Mouse (Mus musculus) stomach, embryonic 15.5 days (tissue): ENCODE results near the gene Vsx2. TPM values are rescaled to one million over a fixed set of nuclear protein-coding genes. Genes with fewer than 3 reads are reported as not detected.

Experiments
- ATAC-seq: fragments of 200-750 bp; cut with Nextera tagmentation; 2 replicates; pipeline ENCODE4 v1.8.0; 2017; ENCODE audit warnings: low read depth, moderate number of reproducible peaks, moderate TSS enrichment; ENCODE audit not compliant: insufficient read depth, low FRiP score
- H3K27ac ChIP-seq: fragments of 300-500 bp; sonication (generic); 2 replicates; pipeline ENCODE4 v1.5.1; 2015; ENCODE audit warnings: mild to moderate bottlenecking, inconsistent platforms
- H3K27me3 ChIP-seq: fragments of 300-500 bp; sonication (generic); replicated peaks from 2 replicates; pipeline ENCODE4 v1.6.1; 2015; ENCODE audit warnings: inconsistent platforms
- H3K36me3 ChIP-seq: fragments of 300-500 bp; sonication (generic); 2 replicates; pipeline ENCODE4 v1.6.1; 2015; ENCODE audit warnings: inconsistent platforms
- H3K4me1 ChIP-seq: fragments of 300-500 bp; sonication (generic); 2 replicates; pipeline ENCODE4 v1.6.1; 2015; ENCODE audit warnings: inconsistent platforms
- H3K4me2 ChIP-seq: fragments of 300-500 bp; sonication (generic); 2 replicates; pipeline ENCODE4 v1.6.1; 2015; ENCODE audit warnings: mild to moderate bottlenecking, inconsistent platforms
- H3K4me3 ChIP-seq: fragments of 300-500 bp; sonication (generic); replicated peaks from 2 replicates; pipeline ENCODE4 v1.5.1; 2015; ENCODE audit warnings: inconsistent platforms
- H3K9ac ChIP-seq: fragments of 300-500 bp; sonication (generic); 2 replicates; pipeline ENCODE4 v1.6.1; 2015; ENCODE audit warnings: inconsistent platforms
- H3K9me3 ChIP-seq: fragments of 300-500 bp; sonication (generic); 2 replicates; pipeline ENCODE4 v1.6.1; 2016; ENCODE audit warnings: inconsistent platforms
- WGBS: fragments of 180-500 bp; shearing (Covaris S2); methylation state at CpG from one replicate; pipeline ENCODE4 v1.1.7; 2015; 5-methylcytosine and 5-hydroxymethylcytosine counted together
- polyA plus RNA-seq: library from polyadenylated mRNA; unstranded; fragments of >200 nt; fragmentation: Nextera tagmentation; extraction: Ambion mirVana; gene quantifications from 2 replicates; pipeline ENCODE4 v1.2.1, GENCODE M21; 2015

Vsx2 gene
- polyA plus RNA-seq, 1 experiment from 2014 or later, result not detected

DNA sequence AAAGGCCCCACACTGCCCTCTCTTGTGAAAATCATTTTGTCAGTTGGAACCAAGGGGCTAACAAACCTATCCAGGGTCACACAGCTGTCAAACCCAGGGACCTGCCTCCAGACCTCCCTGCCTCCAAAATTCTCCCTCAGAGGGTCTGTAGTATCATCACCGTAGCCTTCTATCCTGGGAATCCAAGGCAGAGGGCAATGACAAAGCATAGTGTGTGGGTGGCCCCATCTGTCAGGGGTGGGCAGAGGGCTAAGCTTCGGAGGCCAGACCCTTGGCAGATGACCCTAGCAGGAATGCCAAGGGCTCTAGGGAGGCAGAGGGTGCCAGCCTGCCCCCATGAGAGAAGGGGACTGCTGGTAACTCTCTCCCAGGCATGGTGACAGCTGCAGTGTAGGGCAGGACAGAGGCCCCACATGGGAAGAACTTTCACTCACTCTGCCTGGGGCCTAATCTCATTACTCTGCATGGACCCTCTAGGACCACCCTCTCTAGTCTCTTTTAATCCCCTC lies 22.9 kb upstream of the Vsx2 start:
- Histone ChIP-seq H3K9ac (no peak overlapping the region), H3K36me3 (no peaks in the 10 kb centered on the region), H3K4me1 (no peaks in the 10 kb centered on the region), H3K27ac (no peak overlapping the region), H3K4me3 (no peak overlapping the region), H3K27me3 (no peaks in the 10 kb centered on the region), H3K4me2 (no peak overlapping the region), H3K9me3 (no peaks in the 10 kb centered on the region)
- ATAC-seq, result no peak
- WGBS, result 61% methylated on average over 2 of the region's 2 CpGs

DNA sequence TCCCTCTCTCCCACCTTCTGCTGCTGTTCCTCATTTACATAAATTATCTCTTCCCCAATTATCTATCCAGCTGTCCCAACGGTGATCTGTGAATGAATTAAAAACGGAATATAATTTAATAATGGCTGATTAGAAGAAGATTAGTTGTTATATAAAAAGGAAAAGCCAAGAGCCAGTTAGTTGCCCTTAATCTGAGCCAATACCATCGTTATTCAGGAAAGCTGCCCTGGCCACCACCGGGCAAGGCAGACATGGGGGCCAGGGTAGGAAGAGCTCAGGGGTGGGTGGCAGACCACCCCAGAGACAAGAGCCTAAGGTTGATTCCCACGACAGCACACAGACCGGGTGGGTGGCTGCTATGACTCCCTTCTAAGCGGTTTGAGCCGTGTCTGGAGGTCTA lies 21.3 kb upstream of the Vsx2 start:
- no peak for ATAC-seq
- Histone ChIP-seq H3K27ac (no peak overlapping the region), H3K36me3 (no peaks in the 10 kb centered on the region), H3K27me3 (no peaks in the 10 kb centered on the region), H3K4me1 (no peaks in the 10 kb centered on the region), H3K4me3 (no peak overlapping the region), H3K9me3 (no peaks in the 10 kb centered on the region), H3K9ac (no peak overlapping the region), H3K4me2 (no peak overlapping the region)
- WGBS, result 59% methylated on average over 8 of the region's 8 CpGs

DNA sequence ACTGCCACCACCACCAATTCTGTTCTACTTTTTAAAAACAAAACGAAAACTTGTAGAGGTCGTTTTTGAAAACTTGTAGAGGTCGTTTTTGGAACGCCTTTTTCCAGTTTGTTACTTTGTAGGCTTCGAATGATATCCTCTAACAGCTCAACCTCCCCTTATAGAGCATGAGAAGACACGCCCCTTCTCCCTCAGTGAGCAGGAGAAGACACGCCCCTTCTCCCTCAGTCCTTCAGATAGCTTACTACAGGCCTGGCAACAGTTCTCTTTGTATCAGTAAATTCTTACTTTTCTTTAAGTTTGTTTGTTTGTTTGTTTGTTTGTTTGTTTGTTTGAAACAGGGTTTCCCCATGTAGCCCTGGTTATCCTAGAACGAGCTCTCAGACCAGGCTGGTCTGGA lies 14.3 kb upstream of the Vsx2 start:
- Histone ChIP-seq H3K27ac (no peak overlapping the region), H3K4me3 (no peak overlapping the region), H3K9ac (no peak overlapping the region), H3K4me2 (no peak overlapping the region), H3K36me3 (no peaks in the 10 kb centered on the region), H3K4me1 (no peaks in the 10 kb centered on the region), H3K27me3 (no peaks in the 10 kb centered on the region), H3K9me3 (no peaks in the 10 kb centered on the region)
- no peak for ATAC-seq
- whole genome bisulfite sequencing, result 54% methylated on average over 8 of the region's 8 CpGs

- Histone ChIP-seq H3K4me1 (no peaks in the 10 kb centered on the region), H3K4me3 (no peak overlapping the region), H3K27ac (no peak overlapping the region), H3K27me3 (peaks cover 6% of the 10 kb centered on the region), H3K36me3 (no peaks in the 10 kb centered on the region), H3K4me2 (no peak overlapping the region), H3K9me3 (no peaks in the 10 kb centered on the region), H3K9ac (no peak overlapping the region)
- WGBS, result 46% methylated on average over 4 of the region's 4 CpGs
- no peak for ATAC-seq
Observed at GRCm38 (mm10) chr12:84562558-84562957, 7.0 kb upstream of the Vsx2 start.

DNA sequence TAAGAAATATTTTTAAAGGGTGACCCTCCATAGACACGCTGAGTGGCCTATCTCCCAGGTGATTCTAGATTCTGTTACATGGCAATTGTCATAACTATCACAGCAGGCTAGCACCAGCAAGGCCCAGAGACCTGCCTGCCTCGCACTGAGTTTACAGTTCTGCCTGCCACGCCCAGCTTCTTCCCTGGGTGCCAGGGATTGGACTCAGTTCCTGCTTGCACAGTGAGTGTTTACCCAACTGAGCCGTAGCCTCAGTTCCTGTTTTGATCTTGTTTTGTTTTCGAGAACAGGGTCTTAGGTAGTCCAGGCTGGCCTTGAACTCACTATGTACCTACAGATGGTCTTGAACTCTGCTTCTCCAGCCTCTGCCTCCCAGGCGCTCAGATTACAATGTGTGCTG lies 2.0 kb upstream of the Vsx2 start:
- Histone ChIP-seq H3K4me3 (no peak overlapping the region), H3K4me1 (peaks cover 12% of the 10 kb centered on the region; the same call in 1 of the 2 replicates), H3K27ac (no peak overlapping the region), H3K36me3 (no peaks in the 10 kb centered on the region), H3K9me3 (no peaks in the 10 kb centered on the region), H3K4me2 (no peak overlapping the region), H3K27me3 (peaks cover 55% of the 10 kb centered on the region), H3K9ac (no peak overlapping the region)
- WGBS, result 72% methylated on average over 6 of the region's 6 CpGs
- ATAC-seq, result no peak

DNA sequence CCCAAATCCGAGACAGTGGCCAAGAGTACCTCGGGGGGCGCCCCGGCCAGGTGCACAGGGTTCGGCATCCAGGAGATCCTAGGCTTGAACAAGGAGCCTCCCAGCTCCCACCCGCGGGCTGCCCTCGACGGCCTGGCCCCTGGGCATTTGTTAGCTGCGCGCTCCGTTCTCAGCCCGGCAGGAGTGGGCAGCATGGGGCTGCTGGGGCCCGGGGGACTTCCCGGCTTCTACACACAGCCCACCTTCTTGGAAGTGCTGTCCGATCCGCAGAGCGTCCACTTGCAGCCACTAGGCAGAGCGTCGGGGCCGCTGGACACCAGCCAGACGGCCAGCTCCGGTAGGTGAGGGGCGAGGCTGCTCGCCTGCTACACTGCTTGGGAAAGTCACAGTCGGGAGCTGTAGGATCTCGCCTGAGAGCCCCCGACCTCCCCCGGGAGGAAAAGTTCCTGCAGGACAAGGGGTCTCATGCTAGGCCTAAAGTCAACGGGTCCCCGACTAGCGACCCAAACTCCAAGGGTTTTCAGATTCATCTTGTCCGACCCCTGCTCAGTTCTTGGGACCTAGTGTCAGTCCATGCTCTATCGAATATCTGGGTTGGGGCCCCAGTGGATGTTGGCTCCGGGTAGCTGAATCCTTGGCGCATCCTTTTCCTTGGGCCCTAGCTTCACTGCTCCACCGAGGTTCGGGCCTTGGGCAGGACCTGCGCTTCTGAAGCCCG lies 573 bp downstream of the Vsx2 start:
- H3K9ac ChIP-seq, result no peak overlapping the region
- peaks cover 69% of the 10 kb centered on the region for H3K27me3 ChIP-seq
- no peaks in the 10 kb centered on the region for H3K9me3 ChIP-seq
- H3K4me3 ChIP-seq, result no peak overlapping the region
- H3K4me2 ChIP-seq, result no peak overlapping the region
- no peak for ATAC-seq
- H3K4me1 ChIP-seq, result peaks cover 12% of the 10 kb centered on the region; the same call in 1 of the 2 replicates
- no peaks in the 10 kb centered on the region for H3K36me3 ChIP-seq
- H3K27ac ChIP-seq, result no peak overlapping the region
- WGBS, result 1% methylated on average over 40 of the region's 40 CpGs

DNA sequence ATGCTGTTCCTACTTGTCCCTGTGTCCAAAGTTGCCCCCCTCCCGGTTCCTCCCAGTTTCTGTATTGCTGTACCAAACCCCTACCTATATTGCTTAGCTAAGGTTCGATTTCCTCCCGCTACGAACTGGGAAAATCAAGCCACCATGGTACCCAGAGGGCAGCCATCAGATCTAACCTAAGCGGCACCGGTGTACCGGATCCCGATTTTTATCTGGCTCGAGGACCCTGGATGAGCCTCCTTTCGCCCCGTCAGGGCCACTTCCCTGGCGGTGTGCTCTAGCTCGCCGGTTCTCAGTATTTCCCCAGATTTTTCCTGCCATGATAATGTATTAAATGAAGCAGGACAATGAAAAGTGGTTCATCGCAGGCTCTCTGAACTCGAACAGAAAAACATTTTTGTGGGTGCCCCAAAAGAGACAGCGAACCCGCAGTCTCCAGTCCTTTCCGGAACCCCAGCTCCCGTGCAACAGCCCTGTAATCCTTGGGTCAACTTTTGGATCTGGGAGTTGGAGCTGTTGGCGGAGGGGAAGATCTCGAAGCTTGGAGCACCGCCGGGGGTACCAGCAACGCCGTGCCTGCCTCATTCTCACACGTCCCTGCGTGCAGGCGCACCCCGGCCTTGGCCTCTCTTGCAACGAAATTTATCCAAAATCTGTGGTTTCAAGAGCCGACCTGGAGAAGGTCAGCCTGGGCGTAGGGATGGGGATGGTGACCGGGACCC lies 1.3 kb downstream of the Vsx2 start:
- no peak for ATAC-seq
- Histone ChIP-seq H3K36me3 (no peaks in the 10 kb centered on the region), H3K27me3 (peaks cover 69% of the 10 kb centered on the region), H3K9ac (no peak overlapping the region), H3K4me1 (peaks cover 12% of the 10 kb centered on the region; the same call in 1 of the 2 replicates), H3K27ac (no peak overlapping the region), H3K9me3 (no peaks in the 10 kb centered on the region), H3K4me2 (no peak overlapping the region), H3K4me3 (no peak overlapping the region)
- WGBS, result 2% methylated on average over 34 of the region's 34 CpGs

DNA sequence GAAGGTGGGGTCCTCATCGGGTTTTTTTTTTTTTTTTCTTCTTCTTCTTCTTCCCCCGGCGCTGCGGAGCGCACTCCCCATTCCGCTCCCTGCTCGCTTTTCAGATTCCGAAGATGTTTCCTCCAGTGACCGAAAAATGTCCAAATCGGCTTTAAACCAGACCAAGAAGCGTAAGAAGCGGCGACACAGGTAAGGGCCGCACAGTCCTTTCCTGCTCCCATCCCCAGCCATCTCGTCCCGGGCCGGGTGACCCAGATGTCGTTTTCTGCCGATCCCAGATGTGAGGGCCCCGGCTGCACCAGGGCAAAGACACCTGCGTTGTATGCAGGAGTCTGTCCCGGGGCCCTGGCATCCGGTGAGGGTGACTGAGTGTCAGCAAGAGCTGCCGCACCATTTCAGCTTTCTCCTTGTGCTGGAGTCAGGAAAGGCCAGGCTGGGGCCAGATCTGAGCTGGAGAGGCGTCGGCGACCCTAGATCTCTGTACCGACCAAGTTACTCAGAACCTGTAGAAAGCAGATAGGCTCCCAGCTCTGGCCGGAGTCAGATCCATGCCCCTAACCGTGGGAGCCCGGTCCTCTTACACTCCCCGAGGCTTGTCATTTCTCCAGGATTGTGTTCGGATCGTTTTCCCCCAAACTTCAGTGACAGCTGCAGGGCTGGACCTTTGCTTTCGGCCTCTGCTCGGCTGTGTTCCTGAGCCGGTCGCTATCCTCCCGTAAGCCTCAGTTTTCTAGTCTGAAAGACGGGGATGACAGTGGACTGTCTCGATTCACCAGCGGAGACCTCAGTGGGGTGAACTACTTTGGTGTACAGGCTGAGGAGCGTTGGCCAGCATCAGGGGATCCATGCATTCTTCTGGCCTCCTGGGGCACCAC lies 2.1 kb downstream of the Vsx2 start:
- Histone ChIP-seq H3K9ac (no peak overlapping the region), H3K27ac (no peak overlapping the region)

GRCm38 (mm10) chr12:84572341-84572720 lies 2.8 kb downstream of the Vsx2 start:
- H3K4me2 ChIP-seq, result no peak overlapping the region
- no peak overlapping the region for H3K27ac ChIP-seq
- no peak overlapping the region for H3K4me3 ChIP-seq
- H3K27me3 ChIP-seq, result peaks cover 66% of the 10 kb centered on the region
- no peaks in the 10 kb centered on the region for H3K36me3 ChIP-seq
- peaks cover 12% of the 10 kb centered on the region; the same call in 1 of the 2 replicates for H3K4me1 ChIP-seq
- H3K9ac ChIP-seq, result no peak overlapping the region
- ATAC-seq, result no peak
- WGBS, result 8% methylated on average over 7 of the region's 7 CpGs
- H3K9me3 ChIP-seq, result no peaks in the 10 kb centered on the region

More for the DNA sequence above, 2.1 kb downstream of the Vsx2 start:
- Histone ChIP-seq H3K36me3 (no peaks in the 10 kb centered on the region), H3K4me3 (0 out of 2 replicates have a peak overlapping the region, but pooled peaks have one; percentile 5), H3K4me2 (peak overlapping the region; percentile 3; the same call in 1 of the 2 replicates), H3K4me1 (peaks cover 12% of the 10 kb centered on the region; the same call in 1 of the 2 replicates), H3K9me3 (no peaks in the 10 kb centered on the region), H3K27me3 (peaks cover 69% of the 10 kb centered on the region)
- WGBS, result 2% methylated on average over 43 of the region's 43 CpGs
- no peak for ATAC-seq

DNA sequence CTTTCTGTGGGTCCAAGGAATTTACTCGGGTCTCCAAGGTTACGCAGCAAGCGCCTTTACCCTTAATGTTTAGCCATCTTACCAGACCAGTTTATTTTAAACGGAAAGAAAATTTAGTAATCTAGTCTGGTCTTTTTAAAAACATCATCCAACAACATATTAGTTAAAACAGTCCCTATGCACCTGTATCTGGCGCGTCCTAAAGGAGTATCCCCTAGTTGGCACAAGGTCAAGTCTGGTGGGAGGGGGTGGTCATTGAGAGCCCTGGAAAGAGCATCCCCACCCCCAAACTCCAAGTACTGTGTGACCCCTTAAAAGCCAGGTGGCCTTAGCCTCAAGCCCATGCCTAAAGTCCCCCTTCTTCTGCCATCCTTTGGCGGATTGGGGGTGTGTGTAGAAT lies 3.5 kb downstream of the Vsx2 start:
- no peak overlapping the region for H3K27ac ChIP-seq
- H3K9me3 ChIP-seq, result no peaks in the 10 kb centered on the region
- H3K27me3 ChIP-seq, result peaks cover 61% of the 10 kb centered on the region
- no peak overlapping the region for H3K4me3 ChIP-seq
- H3K36me3 ChIP-seq, result no peaks in the 10 kb centered on the region
- H3K9ac ChIP-seq, result no peak overlapping the region
- ATAC-seq, result no peak
- no peak overlapping the region for H3K4me2 ChIP-seq
- H3K4me1 ChIP-seq, result peaks cover 12% of the 10 kb centered on the region; the same call in 1 of the 2 replicates
- 20% methylated on average over 7 of the region's 7 CpGs for whole genome bisulfite sequencing

GRCm38 (mm10) chr12:84577768-84578439 lies 8.3 kb downstream of the Vsx2 start:
- Histone ChIP-seq H3K4me1 (no peaks in the 10 kb centered on the region), H3K27me3 (peaks cover 14% of the 10 kb centered on the region), H3K4me3 (no peak overlapping the region), H3K9me3 (no peaks in the 10 kb centered on the region), H3K36me3 (no peaks in the 10 kb centered on the region), H3K27ac (no peak overlapping the region), H3K9ac (no peak overlapping the region), H3K4me2 (no peak overlapping the region)
- no peak for ATAC-seq
- 77% methylated on average over 11 of the region's 11 CpGs for whole genome bisulfite sequencing
